Mouse (Mus musculus) forebrain, postnatal 0 days (tissue): ENCODE data around the gene Hsd3b6. TPM values are rescaled to one million over a fixed set of nuclear protein-coding genes. Genes with fewer than 3 reads are reported as not detected.

Source experiments
- ATAC-seq: fragments of 200-750 bp; cut with Nextera tagmentation; 2 replicates; pipeline ENCODE4 v1.8.0; 2017; ENCODE audit warnings: mild to moderate bottlenecking, moderate library complexity
- DNase-seq: peaks from one replicate; pipeline ENCODE4 v3.0.0-alpha.2; 2015
- H3K27ac ChIP-seq: fragments of 300-500 bp; sonication (generic); 2 replicates; pipeline ENCODE4 v1.5.1; 2014; ENCODE audit warnings: low read depth, mild to moderate bottlenecking, antibody characterized with exemption, low read length, moderate library complexity, mixed read lengths
- H3K27me3 ChIP-seq: fragments of 300-500 bp; sonication (generic); 2 replicates; pipeline ENCODE4 v1.6.1; 2014; ENCODE audit warnings: mild to moderate bottlenecking, low read length, mixed read lengths; ENCODE audit not compliant: insufficient read depth
- H3K36me3 ChIP-seq: fragments of 300-500 bp; sonication (generic); 2 replicates; pipeline ENCODE4 v1.6.1; 2014; ENCODE audit warnings: mild to moderate bottlenecking, moderate library complexity; ENCODE audit not compliant: insufficient read depth
- H3K4me1 ChIP-seq: fragments of 300-500 bp; sonication (generic); 2 replicates; pipeline ENCODE4 v1.6.1; 2014; ENCODE audit warnings: antibody characterized with exemption; ENCODE audit not compliant: insufficient read depth
- H3K4me2 ChIP-seq: fragments of 300-500 bp; sonication (generic); 2 replicates; pipeline ENCODE4 v1.6.1; 2014; ENCODE audit warnings: low read depth, mild to moderate bottlenecking, moderate library complexity
- H3K4me3 ChIP-seq: fragments of 300-500 bp; sonication (generic); 2 replicates; pipeline ENCODE4 v1.5.1; 2014; ENCODE audit warnings: low read depth, low read length, mixed read lengths
- H3K9ac ChIP-seq: fragments of 300-500 bp; sonication (generic); 2 replicates; pipeline ENCODE4 v1.6.1; 2014; ENCODE audit warnings: mild to moderate bottlenecking
- H3K9me3 ChIP-seq: fragments of 300-500 bp; sonication (generic); 2 replicates; pipeline ENCODE4 v1.6.1; 2016; ENCODE audit warnings: low read length
- CTCF ChIP-seq: sonication (generic); IDR thresholded peaks from 2 replicates; pipeline ENCODE4 v1.5.1; 2016; ENCODE audit warnings: antibody characterized with exemption, control low read depth, low read depth
- WGBS: fragments of 180-500 bp; shearing (Covaris S2); extraction: QIAGEN DNeasy Blood & Tissue Kit; methylation state at CpG from one replicate; pipeline ENCODE4 v1.1.7; 2014; 5-methylcytosine and 5-hydroxymethylcytosine counted together
- polyA plus RNA-seq: library from polyadenylated mRNA; unstranded; fragments of >200 nt; fragmentation: Nextera tagmentation; extraction: Ambion mirVana; gene quantifications from 2 replicates; pipeline ENCODE4 v1.2.1, GENCODE M21; 2015
- total RNA-seq: library from RNA; depleted of rRNA; stranded (reverse); fragments of >200 nt; gene quantifications from 2 replicates; pipeline ENCODE4 v1.2.3, GENCODE M21; 2014; rRNA removed

Gene Hsd3b6
- total and polyA plus RNA-seq, 2 experiments from 2014 or later, result 0.12 TPM; not detected in 1

- no peaks in the 10 kb centered on the region for H3K9me3 ChIP-seq
- H3K4me2 ChIP-seq, result no peak overlapping the region
- no peaks in the 10 kb centered on the region for H3K27me3 ChIP-seq
- H3K9ac ChIP-seq, result no peak overlapping the region
- no peaks in the 10 kb centered on the region for H3K4me1 ChIP-seq
- DNase-seq (no peak), ATAC-seq (no peak)
- H3K4me3 ChIP-seq, result no peak overlapping the region
- TF ChIP-seq CTCF, result no peak
- H3K27ac ChIP-seq, result no peak overlapping the region
- H3K36me3 ChIP-seq, result no peaks in the 10 kb centered on the region
These were observed 31.9 kb downstream of the Hsd3b6 start for GRCm38 (mm10) chr3:98782181-98782868.

DNA sequence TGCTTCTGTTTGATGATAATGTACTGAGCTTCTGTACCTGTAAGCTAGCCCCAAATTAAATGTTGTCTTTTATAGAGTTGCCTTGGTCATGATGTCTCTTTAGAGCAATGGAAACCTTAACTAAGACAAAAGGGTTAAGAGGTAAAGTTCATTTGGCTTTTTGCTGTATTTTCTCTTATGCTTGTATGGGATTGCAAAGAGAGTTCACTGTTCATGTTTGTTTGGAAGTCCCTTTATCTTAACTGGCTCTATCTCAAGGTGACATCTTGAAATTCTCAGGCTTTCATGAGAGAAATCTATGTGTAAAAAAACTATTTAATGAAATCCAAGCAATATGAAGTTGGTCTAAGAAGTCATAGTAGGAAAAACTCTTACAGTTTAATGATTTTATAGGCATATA, 33.3 kb downstream of the Hsd3b6 start:
- no peak overlapping the region for H3K9ac ChIP-seq
- H3K27ac ChIP-seq, result no peak overlapping the region
- no peak overlapping the region for H3K4me2 ChIP-seq
- DNase-seq (no peak), ATAC-seq (no peak)
- H3K4me1 ChIP-seq, result no peaks in the 10 kb centered on the region
- TF ChIP-seq CTCF, result no peak
- H3K4me3 ChIP-seq, result no peak overlapping the region
- no peaks in the 10 kb centered on the region for H3K27me3 ChIP-seq
- H3K9me3 ChIP-seq, result no peaks in the 10 kb centered on the region
- H3K36me3 ChIP-seq, result no peaks in the 10 kb centered on the region

DNA sequence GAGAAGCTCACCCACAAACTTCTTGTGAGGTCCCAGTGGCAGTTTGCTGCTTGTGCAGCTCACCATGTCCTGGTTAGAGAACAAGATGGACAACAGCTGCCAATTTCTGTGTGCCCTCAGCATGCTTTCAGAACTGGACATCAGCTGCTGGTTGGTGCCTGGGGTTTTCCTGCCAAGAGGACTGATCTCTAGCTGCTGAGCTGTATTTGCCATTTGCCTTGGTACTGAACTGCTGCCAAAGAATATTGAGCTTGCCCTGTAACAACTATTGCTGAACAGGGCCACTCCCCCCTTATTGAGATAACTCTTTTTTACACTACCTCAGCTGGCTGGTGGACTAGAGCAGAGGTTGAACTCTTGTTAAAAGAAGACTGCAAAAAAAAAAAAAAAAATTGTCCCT, 50.1 kb downstream of the Hsd3b6 start:
- TF ChIP-seq CTCF, result no peak

DNA sequence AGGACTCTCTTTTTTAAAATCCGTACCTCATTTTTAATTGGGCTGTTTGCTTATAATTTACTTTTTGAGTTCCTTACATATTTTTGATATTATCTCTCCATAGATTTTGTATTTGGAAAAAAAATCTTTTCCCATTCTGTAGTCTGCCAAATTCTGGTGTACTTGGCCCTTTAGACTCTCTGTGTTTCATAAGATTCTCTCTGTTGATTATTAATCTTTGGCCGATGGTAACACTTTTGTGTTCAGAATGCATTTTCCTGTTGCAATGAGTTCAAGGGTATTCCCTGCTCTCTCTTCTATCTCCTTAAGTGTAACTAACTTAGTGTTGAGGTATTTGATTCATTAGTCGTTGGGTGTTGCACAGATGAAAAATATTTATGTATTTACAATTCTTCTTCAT, 57.4 kb downstream of the Hsd3b6 start:
- H3K9me3 ChIP-seq, result no peaks in the 10 kb centered on the region
- 90% methylated on average over 3 of the region's 3 CpGs for WGBS
- DNase-seq (no peak), ATAC-seq (no peak)
- no peak for TF ChIP-seq CTCF
- H3K27ac ChIP-seq, result no peak overlapping the region
- H3K27me3 ChIP-seq, result no peaks in the 10 kb centered on the region
- H3K36me3 ChIP-seq, result no peaks in the 10 kb centered on the region
- H3K9ac ChIP-seq, result no peak overlapping the region
- H3K4me1 ChIP-seq, result no peaks in the 10 kb centered on the region
- H3K4me3 ChIP-seq, result no peak overlapping the region
- no peak overlapping the region for H3K4me2 ChIP-seq

More for the DNA sequence above, 50.1 kb downstream of the Hsd3b6 start:
- H3K27me3 ChIP-seq, result no peaks in the 10 kb centered on the region
- H3K9ac ChIP-seq, result no peak overlapping the region
- H3K4me2 ChIP-seq, result no peak overlapping the region
- no peak overlapping the region for H3K4me3 ChIP-seq
- ATAC-seq (no peak), DNase-seq (no peak)
- no peaks in the 10 kb centered on the region for H3K36me3 ChIP-seq
- H3K9me3 ChIP-seq, result no peaks in the 10 kb centered on the region
- no peaks in the 10 kb centered on the region for H3K4me1 ChIP-seq
- H3K27ac ChIP-seq, result no peak overlapping the region

Other genes with a start within 250 kb of the Hsd3b6 start
- gene Gm10681, start 225.6 kb downstream of the Hsd3b6 start, total RNA-seq, result not detected in 2 replicates
- not detected in 2 replicates for gene Gm10681, start 225.6 kb downstream of the Hsd3b6 start, polyA plus RNA-seq
- not detected in 2 replicates for gene Hsd3b5, start 184.2 kb downstream of the Hsd3b6 start, total RNA-seq
- not detected in 2 replicates for gene Hsd3b5, start 184.2 kb downstream of the Hsd3b6 start, polyA plus RNA-seq
- gene Hsd3b2, start 89.9 kb downstream of the Hsd3b6 start, total RNA-seq, result not detected in 2 replicates
- gene Hsd3b2, start 89.9 kb downstream of the Hsd3b6 start, polyA plus RNA-seq, result 0.11 TPM in 1 of 2 replicates, not detected in the other
- gene Hsd3b3, start 51.3 kb downstream of the Hsd3b6 start, total RNA-seq, result not detected in 2 replicates
- gene Hsd3b3, start 51.3 kb downstream of the Hsd3b6 start, polyA plus RNA-seq, result 0.05 TPM in 1 of 2 replicates, not detected in the other
- not detected in 2 replicates for gene Hsd3b1, start 45.4 kb upstream of the Hsd3b6 start, total RNA-seq
- not detected in 2 replicates for gene Hsd3b1, start 45.4 kb upstream of the Hsd3b6 start, polyA plus RNA-seq
- not detected in 2 replicates for gene Hao2, start 78.8 kb upstream of the Hsd3b6 start, total RNA-seq
- not detected in 2 replicates for gene Hao2, start 78.8 kb upstream of the Hsd3b6 start, polyA plus RNA-seq